Mouse (Mus musculus): ENCODE data around the gene Ssbp3.

The Ssbp3 gene

DNA sequence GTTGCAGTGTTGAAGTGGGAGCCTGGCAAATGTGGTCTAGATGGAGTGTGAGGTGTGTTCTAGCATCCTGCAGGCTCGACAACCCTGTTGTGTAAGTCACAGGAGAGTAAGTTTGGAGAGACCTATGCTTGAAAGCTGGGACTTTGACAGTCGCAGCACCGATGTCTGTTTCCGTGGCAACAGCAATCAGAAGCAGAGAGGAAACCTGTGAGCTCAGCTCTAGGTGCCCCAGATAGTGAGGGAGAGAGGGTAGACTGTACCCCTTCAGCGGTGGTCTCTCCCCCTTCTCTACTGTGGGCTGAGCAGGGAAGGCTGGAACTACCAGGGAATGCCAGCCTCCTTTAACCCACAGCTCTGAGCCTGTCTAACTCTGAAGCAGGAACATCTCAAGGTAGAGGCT lies 11.6 kb upstream of the Ssbp3 start:
- Histone ChIP-seq H3K36me3 (ENCODE audit: insufficient read depth, low read length) (no peaks in the 10 kb centered on the region), H3K27me3 (ENCODE audit: insufficient read depth, low read length) (no peaks in the 10 kb centered on the region), H3K9me3 (ENCODE audit: low read length) (no peaks in the 10 kb centered on the region), H3K4me3 (replicated peaks; ENCODE audit: low read length) (no peak overlapping the region), H3K4me1 (replicated peaks; ENCODE audit: low read depth, low read length) (peaks cover 42% of the 10 kb centered on the region)
- TF ChIP-seq CTCF (conservative IDR thresholded peaks at IDR 0.05; ENCODE audit: low read length) (no peak), POU5F1 (IDR thresholded peaks at IDR 0.05; ENCODE audit: borderline replicate concordance, low read length) (no peak)

DNA sequence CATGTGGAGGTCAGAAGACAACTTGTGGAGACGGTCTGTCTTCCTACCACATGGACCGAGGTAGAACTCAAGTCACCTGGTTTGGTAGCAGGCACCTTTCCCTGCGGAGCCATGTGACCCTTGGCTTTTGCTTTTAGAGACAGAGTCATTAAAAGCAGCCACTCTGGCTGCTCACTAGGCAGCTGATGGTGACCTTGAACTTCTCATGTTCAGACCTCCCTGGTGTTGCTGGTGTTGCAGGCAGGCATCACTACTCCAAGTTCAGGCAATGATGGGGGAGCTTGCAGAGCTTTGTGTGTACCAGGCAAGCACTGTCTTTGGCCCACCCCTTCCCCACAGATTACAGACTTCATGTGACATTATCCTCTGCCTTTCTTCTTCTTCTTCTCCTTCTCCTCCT lies 11.0 kb upstream of the Ssbp3 start:
- no peaks in the 10 kb centered on the region for H3K9me3 ChIP-seq (ENCODE audit: low read length)
- H3K36me3 ChIP-seq (ENCODE audit: insufficient read depth, low read length): no peaks in the 10 kb centered on the region
- H3K4me3 ChIP-seq (replicated peaks; ENCODE audit: low read length): no peak overlapping the region
- TF ChIP-seq CTCF (conservative IDR thresholded peaks at IDR 0.05; ENCODE audit: low read length): no peak
- no peak for TF ChIP-seq NANOG (IDR thresholded peaks at IDR 0.05; ENCODE audit: borderline replicate concordance, low read length)
- TF ChIP-seq POU5F1 (IDR thresholded peaks at IDR 0.05; ENCODE audit: borderline replicate concordance, low read length): no peak
- no peaks in the 10 kb centered on the region for H3K27me3 ChIP-seq (ENCODE audit: insufficient read depth, low read length)
- peaks cover 42% of the 10 kb centered on the region for H3K4me1 ChIP-seq (replicated peaks; ENCODE audit: low read depth, low read length)

DNA sequence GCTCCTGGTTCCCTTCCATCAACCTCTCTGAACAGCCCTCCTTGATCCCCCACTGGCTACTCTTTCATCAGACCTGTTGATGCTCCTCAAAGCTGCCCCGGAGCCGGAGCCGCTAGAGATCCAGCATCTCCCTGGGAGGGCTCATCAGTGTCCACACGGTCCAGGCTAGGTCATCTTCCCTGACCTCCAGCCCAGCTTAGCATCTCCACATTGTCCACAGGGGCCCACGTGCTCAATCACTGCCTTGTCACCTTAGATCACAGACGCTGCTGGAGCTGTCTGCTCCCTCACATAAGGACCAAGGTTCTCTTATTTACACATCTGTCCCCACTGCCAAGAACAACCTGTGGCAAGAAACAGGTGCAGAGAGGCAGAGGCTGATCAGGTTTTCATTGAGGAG lies 9.8 kb upstream of the Ssbp3 start:
- TF ChIP-seq CTCF (conservative IDR thresholded peaks at IDR 0.05; ENCODE audit: low read length) (no peak), POU5F1 (IDR thresholded peaks at IDR 0.05; ENCODE audit: borderline replicate concordance, low read length) (no peak), NANOG (IDR thresholded peaks at IDR 0.05; ENCODE audit: borderline replicate concordance, low read length) (no peak)
- H3K4me1 ChIP-seq (replicated peaks; ENCODE audit: low read depth, low read length): peaks cover 51% of the 10 kb centered on the region
- H3K9me3 ChIP-seq (ENCODE audit: low read length): no peaks in the 10 kb centered on the region
- H3K36me3 ChIP-seq (ENCODE audit: insufficient read depth, low read length): no peaks in the 10 kb centered on the region
- H3K27me3 ChIP-seq (ENCODE audit: insufficient read depth, low read length): no peaks in the 10 kb centered on the region
- no peak overlapping the region for H3K4me3 ChIP-seq (replicated peaks; ENCODE audit: low read length)

DNA sequence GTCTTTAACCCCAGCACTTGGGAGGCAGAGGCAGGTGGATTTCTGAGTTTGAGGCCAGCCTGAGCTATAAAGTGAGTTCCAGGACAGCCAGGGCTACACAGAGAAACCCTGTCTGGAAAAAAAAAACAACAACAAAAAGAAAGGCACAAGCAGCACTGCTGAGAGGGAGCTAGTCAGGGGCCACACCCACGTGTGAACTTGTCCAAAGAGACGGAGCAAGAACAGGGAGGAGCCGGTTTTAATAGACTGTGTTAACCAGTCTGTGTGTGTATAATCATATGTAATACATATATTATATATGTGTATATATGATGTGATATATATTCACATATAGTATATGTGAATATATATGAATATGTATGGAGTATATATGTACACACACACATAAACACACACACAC lies 8.9 kb upstream of the Ssbp3 start:
- H3K27me3 ChIP-seq (ENCODE audit: insufficient read depth, low read length): no peaks in the 10 kb centered on the region
- no peak for TF ChIP-seq CTCF (conservative IDR thresholded peaks at IDR 0.05; ENCODE audit: low read length)
- TF ChIP-seq NANOG (IDR thresholded peaks at IDR 0.05; ENCODE audit: borderline replicate concordance, low read length): no peak
- no peak for TF ChIP-seq POU5F1 (IDR thresholded peaks at IDR 0.05; ENCODE audit: borderline replicate concordance, low read length)
- H3K4me1 ChIP-seq (replicated peaks; ENCODE audit: low read depth, low read length): peaks cover 53% of the 10 kb centered on the region
- no peak overlapping the region for H3K4me3 ChIP-seq (replicated peaks; ENCODE audit: low read length)
- no peaks in the 10 kb centered on the region for H3K9me3 ChIP-seq (ENCODE audit: low read length)
- no peaks in the 10 kb centered on the region for H3K36me3 ChIP-seq (ENCODE audit: insufficient read depth, low read length)

DNA sequence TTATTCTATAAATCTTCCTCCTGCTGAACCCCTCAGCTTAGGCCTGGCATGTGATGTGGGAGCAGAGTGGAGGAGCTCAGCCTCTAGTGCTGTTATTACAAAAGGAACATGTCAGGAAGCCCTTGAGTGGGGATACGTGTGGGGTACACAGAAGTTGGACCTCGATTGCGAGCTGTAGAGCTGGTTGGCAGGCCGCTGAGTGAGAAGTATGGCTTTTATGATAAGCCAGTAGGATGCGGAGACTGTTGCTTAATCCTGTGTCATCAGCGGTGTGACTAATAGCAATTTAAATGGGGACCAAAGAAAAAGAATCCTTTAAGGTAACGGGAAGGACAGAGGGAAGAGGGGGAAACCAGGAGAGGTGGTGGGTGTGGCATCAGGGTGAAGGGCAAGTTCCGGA lies 8.3 kb upstream of the Ssbp3 start:
- 0 out of 2 replicates have a peak overlapping the region, but pooled peaks have one; percentile 8 for H3K4me3 ChIP-seq (replicated peaks; ENCODE audit: low read length)
- TF ChIP-seq POU5F1 (IDR thresholded peaks at IDR 0.05; ENCODE audit: borderline replicate concordance, low read length): no peak
- TF ChIP-seq NANOG (IDR thresholded peaks at IDR 0.05; ENCODE audit: borderline replicate concordance, low read length): no peak
- no peak for TF ChIP-seq CTCF (conservative IDR thresholded peaks at IDR 0.05; ENCODE audit: low read length)

DNA sequence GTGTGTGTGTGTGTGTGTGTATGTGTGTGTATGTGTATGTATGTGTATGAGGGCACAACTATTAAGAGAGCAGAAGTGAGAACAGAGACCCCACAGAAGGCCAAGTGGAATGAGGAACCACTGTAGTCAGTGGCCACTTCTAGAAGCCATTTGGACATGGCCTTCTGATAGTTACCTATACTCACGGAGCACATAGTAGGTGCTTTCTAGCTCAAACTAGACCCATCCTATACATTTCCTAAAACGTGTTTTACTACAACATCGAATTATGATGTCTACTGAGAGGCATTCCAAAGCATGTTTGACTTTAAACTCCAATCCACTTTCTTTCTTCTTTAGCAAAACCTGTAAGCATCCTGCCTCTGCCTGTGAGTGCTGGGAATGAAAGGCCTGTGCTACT lies 4.6 kb upstream of the Ssbp3 start:
- no peak overlapping the region for H3K4me3 ChIP-seq (replicated peaks; ENCODE audit: low read length)
- no peaks in the 10 kb centered on the region for H3K36me3 ChIP-seq (ENCODE audit: insufficient read depth, low read length)
- no peak for TF ChIP-seq NANOG (IDR thresholded peaks at IDR 0.05; ENCODE audit: borderline replicate concordance, low read length)
- TF ChIP-seq CTCF (conservative IDR thresholded peaks at IDR 0.05; ENCODE audit: low read length): no peak
- no peak for TF ChIP-seq POU5F1 (IDR thresholded peaks at IDR 0.05; ENCODE audit: borderline replicate concordance, low read length)
- no peaks in the 10 kb centered on the region for H3K27me3 ChIP-seq (ENCODE audit: insufficient read depth, low read length)
- no peaks in the 10 kb centered on the region for H3K9me3 ChIP-seq (ENCODE audit: low read length)
- H3K4me1 ChIP-seq (replicated peaks; ENCODE audit: low read depth, low read length): peaks cover 69% of the 10 kb centered on the region

More for the DNA sequence above, 8.3 kb upstream of the Ssbp3 start:
- Histone ChIP-seq H3K36me3 (ENCODE audit: insufficient read depth, low read length) (no peaks in the 10 kb centered on the region), H3K4me1 (replicated peaks; ENCODE audit: low read depth, low read length) (peaks cover 59% of the 10 kb centered on the region), H3K27me3 (ENCODE audit: insufficient read depth, low read length) (no peaks in the 10 kb centered on the region), H3K9me3 (ENCODE audit: low read length) (no peaks in the 10 kb centered on the region)

DNA sequence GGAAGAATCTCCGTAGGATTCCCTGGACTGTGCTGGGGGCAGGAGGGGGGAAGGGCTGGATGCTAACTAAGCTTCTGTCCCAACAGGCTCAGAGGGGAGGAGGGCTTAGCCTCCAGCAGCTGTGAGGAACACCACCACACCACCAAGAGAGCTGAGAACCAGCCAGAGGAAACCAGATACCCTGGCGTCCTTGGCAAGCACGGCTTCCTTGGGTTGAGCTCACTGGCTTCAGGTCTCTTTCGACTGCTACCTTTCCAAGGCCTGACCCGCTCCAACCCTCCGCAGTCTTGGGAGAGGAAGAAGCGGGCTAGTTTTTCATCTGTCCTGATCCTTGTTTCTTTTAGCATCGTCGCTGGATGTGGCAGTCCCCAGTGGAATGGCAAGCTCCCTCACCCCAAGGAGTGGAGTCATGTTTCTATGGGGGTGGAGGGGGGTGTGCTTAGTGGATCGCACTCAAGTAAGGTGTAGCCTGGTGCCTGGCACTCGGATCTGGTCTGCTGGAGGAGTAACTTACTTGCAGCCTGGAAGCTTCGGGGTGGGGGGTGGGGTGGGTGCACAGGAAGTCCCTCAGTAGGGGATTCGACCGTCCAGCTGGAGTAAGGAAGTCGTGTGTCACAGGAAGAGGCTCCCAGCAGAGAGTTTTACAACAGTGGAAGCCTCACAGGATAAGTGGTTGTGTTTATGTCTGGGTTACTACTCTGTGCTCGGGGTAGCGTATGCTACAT lies 2.6 kb upstream of the Ssbp3 start:
- Histone ChIP-seq H3K36me3 (ENCODE audit: insufficient read depth, low read length) (no peaks in the 10 kb centered on the region), H3K27me3 (ENCODE audit: insufficient read depth, low read length) (peaks cover 8% of the 10 kb centered on the region), H3K4me1 (replicated peaks; ENCODE audit: low read depth, low read length) (peaks cover 56% of the 10 kb centered on the region), H3K4me3 (replicated peaks; ENCODE audit: low read length) (peak overlapping the region; percentile 93), H3K9me3 (ENCODE audit: low read length) (no peaks in the 10 kb centered on the region)
- TF ChIP-seq POU5F1 (IDR thresholded peaks at IDR 0.05; ENCODE audit: borderline replicate concordance, low read length) (no peak), CTCF (conservative IDR thresholded peaks at IDR 0.05; ENCODE audit: low read length) (no peak), NANOG (IDR thresholded peaks at IDR 0.05; ENCODE audit: borderline replicate concordance, low read length) (no peak)

DNA sequence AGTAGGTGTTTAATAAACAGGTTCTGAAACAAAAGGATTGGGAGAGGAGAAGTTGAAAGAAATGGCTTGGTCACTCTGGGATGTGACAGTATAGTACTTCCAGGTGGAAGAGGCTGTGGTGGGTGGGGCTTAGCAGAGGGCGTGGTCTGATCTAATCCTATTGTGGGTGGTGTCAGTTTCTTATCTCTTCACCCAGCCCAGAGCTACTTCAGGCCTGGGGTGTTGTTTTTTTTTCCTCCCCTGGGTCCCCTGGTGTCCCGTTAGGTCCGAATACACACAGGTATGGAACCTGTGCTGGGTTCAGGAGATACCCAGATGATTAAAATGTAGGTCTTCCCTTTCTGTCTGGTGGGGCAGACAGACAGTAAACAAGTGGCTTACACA lies 2.1 kb upstream of the Ssbp3 start:
- TF ChIP-seq POU5F1 (IDR thresholded peaks at IDR 0.05; ENCODE audit: borderline replicate concordance, low read length) (no peak), CTCF (conservative IDR thresholded peaks at IDR 0.05; ENCODE audit: low read length) (no peak), NANOG (IDR thresholded peaks at IDR 0.05; ENCODE audit: borderline replicate concordance, low read length) (no peak)
- Histone ChIP-seq H3K9me3 (ENCODE audit: low read length) (no peaks in the 10 kb centered on the region), H3K4me3 (replicated peaks; ENCODE audit: low read length) (peak overlapping the region; percentile 93), H3K27me3 (ENCODE audit: insufficient read depth, low read length) (peaks cover 13% of the 10 kb centered on the region), H3K36me3 (ENCODE audit: insufficient read depth, low read length) (peaks cover 3% of the 10 kb centered on the region; the same call in 1 of the 2 replicates), H3K4me1 (replicated peaks; ENCODE audit: low read depth, low read length) (peaks cover 58% of the 10 kb centered on the region)

All from E14TG2a.4 (cell line).